Mouse (Mus musculus): ENCODE measurements around the gene Zfp92.

- TF ChIP-seq CTCF (IDR thresholded peaks at IDR 0.05) = no peak
- no peak for TF ChIP-seq POLR2A (IDR thresholded peaks at IDR 0.05; ENCODE audit: insufficient read depth, low read depth, low read length)
- TF ChIP-seq EP300 (IDR thresholded peaks at IDR 0.05; ENCODE audit: insufficient read depth, low read depth, low read length) = no peak
Observed at GRCm38 (mm10) chrX:73391481-73391880, 19.4 kb upstream of the Zfp92 start.

All from heart, adult 2 months (tissue).